Mouse (Mus musculus): Measurements from ENCODE around the gene Spry1. TPM values are rescaled to one million over a fixed set of nuclear protein-coding genes. Genes with fewer than 3 reads are reported as not detected.

Spry1 gene
- polyA plus RNA-seq, 1 experiment: 0.06 TPM

GRCm38 (mm10) chr3:37636921-37637320 lies 2.8 kb upstream of the Spry1 start:
- H3K9me3 ChIP-seq (ENCODE audit: control insufficient read depth, low read length): peaks cover 3% of the 10 kb centered on the region; the same call in 1 of the 2 replicates
- H3K4me3 ChIP-seq (replicated peaks): no peak overlapping the region

DNA sequence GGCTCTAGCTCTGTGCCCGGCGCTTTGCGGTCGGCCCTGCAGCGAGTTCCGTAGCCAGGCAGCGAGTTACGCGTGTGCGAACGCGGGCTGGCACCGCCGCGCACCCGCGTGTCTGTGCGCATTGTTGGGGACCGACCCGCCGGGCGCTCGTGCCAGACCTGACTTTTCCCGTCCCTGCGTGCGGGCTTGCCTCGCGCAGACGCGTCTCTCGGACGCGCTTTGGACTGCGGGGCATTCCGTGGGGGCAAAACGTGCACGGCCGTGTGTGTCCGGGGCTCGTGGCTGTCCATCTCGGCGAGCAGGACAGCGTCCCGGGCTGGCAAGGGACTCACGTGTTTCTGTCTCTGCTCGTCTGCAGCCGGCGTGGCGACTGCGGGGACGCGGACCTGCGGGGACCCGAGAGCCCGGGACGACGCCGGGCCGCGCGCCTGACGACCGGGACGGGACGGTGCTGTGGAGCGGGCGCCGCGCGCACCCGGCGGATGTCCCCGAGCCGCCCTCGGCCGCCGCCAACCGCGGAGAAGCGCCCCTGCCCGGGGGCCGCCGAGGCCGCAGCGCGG lies 495 bp downstream of the Spry1 start:
- Histone ChIP-seq H3K36me3 (ENCODE audit: control insufficient read depth) (peaks cover 16% of the 10 kb centered on the region), H3K9me3 (ENCODE audit: control insufficient read depth, low read length) (peaks cover 3% of the 10 kb centered on the region; the same call in 1 of the 2 replicates)
- TF ChIP-seq TAL1 (IDR thresholded peaks at IDR 0.05; ENCODE audit: low read length) (no peak), GATA1 (IDR thresholded peaks at IDR 0.05; ENCODE audit: low read length) (no peak)

More at GRCm38 (mm10) chr3:37636921-37637320, 2.8 kb upstream of the Spry1 start:
- TF ChIP-seq TAL1 (IDR thresholded peaks at IDR 0.05; ENCODE audit: low read length): no peak
- no peak for TF ChIP-seq GATA1 (IDR thresholded peaks at IDR 0.05; ENCODE audit: low read length)
- H3K27me3 ChIP-seq (ENCODE audit: control insufficient read depth): peaks cover 61% of the 10 kb centered on the region
- H3K4me1 ChIP-seq (ENCODE audit: control insufficient read depth): peaks cover 20% of the 10 kb centered on the region
- H3K36me3 ChIP-seq (ENCODE audit: control insufficient read depth): no peaks in the 10 kb centered on the region

DNA sequence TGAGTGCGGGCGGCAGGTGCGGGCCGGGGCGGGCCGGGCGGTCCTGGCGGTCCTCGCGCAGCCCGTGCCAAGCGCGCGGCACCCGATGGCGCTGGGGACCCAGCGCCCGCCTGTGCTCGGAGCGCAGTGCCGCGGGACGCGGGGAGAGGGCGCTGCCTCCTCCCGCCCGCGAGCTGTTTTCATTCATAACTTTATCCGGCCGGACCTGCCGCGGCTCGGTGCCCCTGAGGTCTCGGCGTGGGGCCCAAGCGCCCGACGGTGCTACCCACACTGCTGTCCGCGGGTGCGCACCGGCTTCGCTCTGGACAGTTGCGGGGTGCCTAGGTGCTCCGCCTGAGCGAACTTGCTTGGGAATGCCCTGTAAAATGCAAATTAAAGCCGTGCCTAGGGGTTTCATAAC lies 1.1 kb downstream of the Spry1 start:
- Histone ChIP-seq H3K36me3 (ENCODE audit: control insufficient read depth) (peaks cover 16% of the 10 kb centered on the region), H3K4me1 (ENCODE audit: control insufficient read depth) (peaks cover 23% of the 10 kb centered on the region), H3K4me3 (replicated peaks) (peak overlapping the region; percentile 76), H3K9me3 (ENCODE audit: control insufficient read depth, low read length) (peaks cover 3% of the 10 kb centered on the region; the same call in 1 of the 2 replicates), H3K27me3 (ENCODE audit: control insufficient read depth) (peaks cover 66% of the 10 kb centered on the region)
- TF ChIP-seq GATA1 (IDR thresholded peaks at IDR 0.05; ENCODE audit: low read length): no peak
- TF ChIP-seq TAL1 (IDR thresholded peaks at IDR 0.05; ENCODE audit: low read length): no peak

More for the DNA sequence above, 495 bp downstream of the Spry1 start:
- Histone ChIP-seq H3K27me3 (ENCODE audit: control insufficient read depth) (peaks cover 71% of the 10 kb centered on the region), H3K4me3 (replicated peaks) (peak overlapping the region; percentile 76), H3K4me1 (ENCODE audit: control insufficient read depth) (peaks cover 23% of the 10 kb centered on the region)

- Histone ChIP-seq H3K4me3 (replicated peaks) (no peak overlapping the region), H3K36me3 (ENCODE audit: control insufficient read depth) (peaks cover 16% of the 10 kb centered on the region), H3K27me3 (ENCODE audit: control insufficient read depth) (peaks cover 55% of the 10 kb centered on the region), H3K9me3 (ENCODE audit: control insufficient read depth, low read length) (peaks cover 3% of the 10 kb centered on the region; the same call in 1 of the 2 replicates), H3K4me1 (ENCODE audit: control insufficient read depth) (peaks cover 23% of the 10 kb centered on the region)
- no peak for TF ChIP-seq TAL1 (IDR thresholded peaks at IDR 0.05; ENCODE audit: low read length)
- TF ChIP-seq GATA1 (IDR thresholded peaks at IDR 0.05; ENCODE audit: low read length): no peak
These were observed 2.3 kb downstream of the Spry1 start for GRCm38 (mm10) chr3:37641796-37642680.

DNA sequence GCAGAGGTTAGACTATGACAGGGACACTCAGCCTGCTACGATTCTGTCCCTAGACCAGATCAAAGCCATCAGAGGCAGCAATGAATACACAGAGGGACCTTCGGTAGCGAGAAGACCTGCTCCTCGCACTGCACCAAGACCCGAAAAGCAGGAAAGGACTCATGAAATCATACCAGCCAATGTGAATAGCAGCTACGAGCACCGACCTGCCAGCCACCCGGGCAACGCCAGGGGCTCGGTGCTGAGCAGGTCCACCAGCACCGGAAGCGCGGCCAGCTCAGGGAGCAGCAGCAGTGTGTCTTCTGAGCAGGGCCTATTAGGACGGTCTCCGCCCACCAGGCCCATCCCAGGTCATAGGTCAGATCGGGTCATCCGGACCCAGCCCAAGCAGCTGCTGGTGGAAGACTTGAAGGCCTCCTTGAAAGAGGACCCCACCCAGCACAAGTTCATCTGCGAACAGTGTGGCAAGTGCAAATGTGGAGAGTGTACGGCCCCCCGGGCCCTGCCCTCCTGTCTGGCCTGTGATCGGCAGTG lies 3.0 kb downstream of the Spry1 start:
- Histone ChIP-seq H3K36me3 (ENCODE audit: control insufficient read depth) (peaks cover 16% of the 10 kb centered on the region), H3K4me3 (replicated peaks) (no peak overlapping the region), H3K9me3 (ENCODE audit: control insufficient read depth, low read length) (peaks cover 3% of the 10 kb centered on the region; the same call in 1 of the 2 replicates), H3K27me3 (ENCODE audit: control insufficient read depth) (peaks cover 48% of the 10 kb centered on the region), H3K4me1 (ENCODE audit: control insufficient read depth) (peaks cover 23% of the 10 kb centered on the region)
- no peak for TF ChIP-seq TAL1 (IDR thresholded peaks at IDR 0.05; ENCODE audit: low read length)
- TF ChIP-seq GATA1 (IDR thresholded peaks at IDR 0.05; ENCODE audit: low read length): no peak

- peaks cover 44% of the 10 kb centered on the region for H3K27me3 ChIP-seq (ENCODE audit: control insufficient read depth)
- H3K9me3 ChIP-seq (ENCODE audit: control insufficient read depth, low read length): peaks cover 3% of the 10 kb centered on the region; the same call in 1 of the 2 replicates
- no peak for TF ChIP-seq GATA1 (IDR thresholded peaks at IDR 0.05; ENCODE audit: low read length)
- TF ChIP-seq TAL1 (IDR thresholded peaks at IDR 0.05; ENCODE audit: low read length): no peak
- H3K4me1 ChIP-seq (ENCODE audit: control insufficient read depth): peaks cover 22% of the 10 kb centered on the region
- no peak overlapping the region for H3K4me3 ChIP-seq (replicated peaks)
- peaks cover 16% of the 10 kb centered on the region for H3K36me3 ChIP-seq (ENCODE audit: control insufficient read depth)
These were observed 3.7 kb downstream of the Spry1 start for GRCm38 (mm10) chr3:37643411-37643810.

DNA sequence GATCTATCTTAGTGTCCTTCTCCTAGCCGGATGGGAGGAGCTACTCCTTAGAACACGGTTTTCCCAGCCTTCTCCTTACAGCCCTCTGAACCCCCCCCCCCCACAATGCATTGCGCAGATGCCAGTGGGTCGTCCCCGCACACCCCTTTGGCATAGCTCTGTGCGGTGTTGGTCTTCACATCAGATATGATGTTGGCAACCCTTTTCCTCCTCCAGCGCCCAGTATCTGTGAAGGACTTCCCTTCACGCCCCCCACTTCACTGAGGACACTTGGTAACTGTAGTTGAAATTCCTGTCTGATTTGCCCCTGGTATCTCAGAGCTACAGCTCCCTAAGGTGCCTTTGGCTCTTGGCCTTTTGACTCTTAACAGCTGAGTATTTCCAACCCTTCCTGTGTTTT lies 4.2 kb downstream of the Spry1 start:
- Histone ChIP-seq H3K9me3 (ENCODE audit: control insufficient read depth, low read length) (peaks cover 3% of the 10 kb centered on the region; the same call in 1 of the 2 replicates), H3K4me3 (replicated peaks) (no peak overlapping the region), H3K4me1 (ENCODE audit: control insufficient read depth) (peaks cover 19% of the 10 kb centered on the region), H3K36me3 (ENCODE audit: control insufficient read depth) (peaks cover 16% of the 10 kb centered on the region), H3K27me3 (ENCODE audit: control insufficient read depth) (peaks cover 40% of the 10 kb centered on the region)
- TF ChIP-seq GATA1 (IDR thresholded peaks at IDR 0.05; ENCODE audit: low read length): no peak
- TF ChIP-seq TAL1 (IDR thresholded peaks at IDR 0.05; ENCODE audit: low read length): no peak

- peaks cover 12% of the 10 kb centered on the region for H3K4me1 ChIP-seq (ENCODE audit: control insufficient read depth)
- no peak overlapping the region for H3K4me3 ChIP-seq (replicated peaks)
- TF ChIP-seq GATA1 (IDR thresholded peaks at IDR 0.05; ENCODE audit: low read length) (no peak), TAL1 (IDR thresholded peaks at IDR 0.05; ENCODE audit: low read length) (no peak)
- H3K36me3 ChIP-seq (ENCODE audit: control insufficient read depth): peaks cover 16% of the 10 kb centered on the region
- peaks cover 32% of the 10 kb centered on the region for H3K27me3 ChIP-seq (ENCODE audit: control insufficient read depth)
- peaks cover 2% of the 10 kb centered on the region; the same call in 1 of the 2 replicates for H3K9me3 ChIP-seq (ENCODE audit: control insufficient read depth, low read length)
These were observed 5.3 kb downstream of the Spry1 start for GRCm38 (mm10) chr3:37645061-37645460.

- Histone ChIP-seq H3K4me1 (ENCODE audit: control insufficient read depth) (peaks cover 3% of the 10 kb centered on the region; the same call in 1 of the 2 replicates), H3K27me3 (ENCODE audit: control insufficient read depth) (peaks cover 21% of the 10 kb centered on the region), H3K4me3 (replicated peaks) (no peak overlapping the region), H3K9me3 (ENCODE audit: control insufficient read depth, low read length) (no peaks in the 10 kb centered on the region), H3K36me3 (ENCODE audit: control insufficient read depth) (peaks cover 16% of the 10 kb centered on the region)
- TF ChIP-seq GATA1 (IDR thresholded peaks at IDR 0.05; ENCODE audit: low read length) (no peak), TAL1 (IDR thresholded peaks at IDR 0.05; ENCODE audit: low read length) (no peak)
These were observed 6.5 kb downstream of the Spry1 start for GRCm38 (mm10) chr3:37646221-37646620.

Measured in erythroblast, embryonic 14.5 days (primary cell).